Mouse (Mus musculus) C2C12 (cell line): ENCODE measurements around the gene Pop5. TPM values are rescaled to one million over a fixed set of nuclear protein-coding genes. Genes with fewer than 3 reads are reported as not detected.
A peak's percentile ranks its signal among the peaks of the same experiment; 100 is the strongest.

Experiments used
- H3K27me3 ChIP-seq: one replicate; pipeline ENCODE4 v1.6.1; 2011; ENCODE audit not compliant: control insufficient read depth, insufficient read depth, insufficient read length
- H3K36me3 ChIP-seq: one replicate; pipeline ENCODE4 v1.6.1; 2011; ENCODE audit not compliant: control insufficient read depth, insufficient read depth
- H3K4me3 ChIP-seq: one replicate; pipeline ENCODE4 v1.5.1; 2011; ENCODE audit warnings: mild to moderate bottlenecking, control low read depth; ENCODE audit not compliant: poor library complexity, insufficient read depth, severe bottlenecking
- H3K79me2 ChIP-seq: one replicate; pipeline ENCODE4 v1.6.1; 2011; ENCODE audit not compliant: control insufficient read depth, insufficient read depth
- H3K79me3 ChIP-seq: one replicate; pipeline ENCODE4 v1.6.1; 2011; ENCODE audit warnings: low read depth, control low read depth
- H3ac ChIP-seq: one replicate; pipeline ENCODE3; 2011; ENCODE audit warnings: low read depth; ENCODE audit not compliant: control insufficient read depth, insufficient read length
- CEBPB ChIP-seq: IDR thresholded peaks from one replicate; pipeline ENCODE4 v1.6.1; 2011; ENCODE audit warnings: low read depth, mild to moderate bottlenecking, control low read depth, moderate library complexity
- CTCF ChIP-seq: IDR thresholded peaks from one replicate; pipeline ENCODE4 v1.5.1; 2011; ENCODE audit not compliant: control insufficient read depth, insufficient read depth, insufficient read length
- FOSL1 ChIP-seq: IDR thresholded peaks from one replicate; pipeline ENCODE4 v1.8.0; 2011; ENCODE audit warnings: mild to moderate bottlenecking, low read length; ENCODE audit not compliant: poor library complexity, insufficient read depth, severe bottlenecking
- MAX ChIP-seq: IDR thresholded peaks from one replicate; pipeline ENCODE4 v1.6.1; 2011; ENCODE audit warnings: mild to moderate bottlenecking, control low read depth
- MYOD1 ChIP-seq: IDR thresholded peaks from one replicate; pipeline ENCODE4 v1.6.1; 2011; ENCODE audit warnings: low read depth; ENCODE audit not compliant: control insufficient read depth, insufficient read length
- MYOG ChIP-seq: IDR thresholded peaks from one replicate; pipeline ENCODE4 v1.6.1; 2011; ENCODE audit not compliant: control insufficient read depth, insufficient read length; ENCODE audit errors: extremely low read depth
- USF1 ChIP-seq: IDR thresholded peaks from one replicate; pipeline ENCODE4 v1.6.1; 2011; ENCODE audit warnings: low read depth, mild to moderate bottlenecking, control low read depth, moderate library complexity
- polyA plus RNA-seq: library from polyadenylated mRNA; unstranded; fragments of >200 nt; fragmentation: generic; extraction: Trizol; gene quantifications from one replicate; pipeline ENCODE4 v1.2.1, GENCODE M21; 2012; ENCODE audit warnings: missing spikeins

Pop5 gene
- polyA plus RNA-seq, 1 experiment = 141 TPM

- Histone ChIP-seq H3ac (no peak overlapping the region), H3K79me3 (no peaks in the 10 kb centered on the region), H3K4me3 (no peak overlapping the region), H3K27me3 (peaks cover 6% of the 10 kb centered on the region), H3K36me3 (no peaks in the 10 kb centered on the region), H3K79me2 (no peaks in the 10 kb centered on the region)
- TF ChIP-seq CEBPB (no peak), MYOD1 (no peak), MYOG (no peak), MAX (no peak)
These were observed 31.7 kb upstream of the Pop5 start for GRCm38 (mm10) chr5:115203735-115204561.

- H3K4me3 ChIP-seq = no peak overlapping the region
- no peaks in the 10 kb centered on the region for H3K36me3 ChIP-seq
These were observed 30.9 kb upstream of the Pop5 start for GRCm38 (mm10) chr5:115204562-115205311.

GRCm38 (mm10) chr5:115207244-115207643, 28.4 kb upstream of the Pop5 start:
- no peak for TF ChIP-seq CEBPB
- TF ChIP-seq CTCF = no peak
- TF ChIP-seq MYOD1 = no peak
- TF ChIP-seq USF1 = no peak
- no peak for TF ChIP-seq MAX
- TF ChIP-seq FOSL1 = no peak
- no peak for TF ChIP-seq MYOG
- no peaks in the 10 kb centered on the region for H3K79me2 ChIP-seq
- H3ac ChIP-seq = no peak overlapping the region
- H3K36me3 ChIP-seq = no peaks in the 10 kb centered on the region
- H3K4me3 ChIP-seq = no peak overlapping the region
- H3K27me3 ChIP-seq = peaks cover 6% of the 10 kb centered on the region
- no peaks in the 10 kb centered on the region for H3K79me3 ChIP-seq

More at GRCm38 (mm10) chr5:115204562-115205311, 30.9 kb upstream of the Pop5 start:
- no peak for TF ChIP-seq MYOG
- TF ChIP-seq USF1 = no peak
- TF ChIP-seq MYOD1 = no peak
- no peak for TF ChIP-seq FOSL1
- no peak for TF ChIP-seq CTCF
- no peak for TF ChIP-seq MAX
- no peak for TF ChIP-seq CEBPB
- Histone ChIP-seq H3K79me3 (no peaks in the 10 kb centered on the region), H3ac (peak overlapping the region; percentile 24), H3K79me2 (no peaks in the 10 kb centered on the region), H3K27me3 (peaks cover 6% of the 10 kb centered on the region)

DNA sequence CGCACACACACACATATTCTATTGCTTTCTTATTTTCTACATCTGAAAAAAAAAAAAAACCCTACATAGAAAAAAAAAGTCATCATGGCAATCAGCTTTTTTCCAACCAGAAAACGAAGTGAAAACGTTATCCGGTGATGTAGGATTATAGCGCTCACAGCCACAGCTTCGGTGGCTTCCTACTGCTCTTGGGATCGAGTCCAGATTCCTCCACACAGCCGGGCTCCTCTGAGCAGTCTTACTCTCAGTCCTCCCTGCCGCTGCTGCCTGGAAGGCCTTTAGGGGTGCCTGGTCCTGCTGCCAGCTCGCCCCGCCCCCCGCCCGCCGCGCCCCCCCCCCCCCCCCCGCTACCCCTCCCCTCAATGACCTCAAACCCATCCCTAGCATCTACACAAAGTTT, 27.7 kb upstream of the Pop5 start:
- H3K27me3 ChIP-seq = peaks cover 6% of the 10 kb centered on the region
- no peak overlapping the region for H3ac ChIP-seq
- TF ChIP-seq MYOG (no peak), FOSL1 (no peak), USF1 (no peak), CTCF (no peak), MYOD1 (no peak), CEBPB (no peak), MAX (no peak)
- no peaks in the 10 kb centered on the region for H3K79me3 ChIP-seq
- no peaks in the 10 kb centered on the region for H3K36me3 ChIP-seq
- H3K4me3 ChIP-seq = no peak overlapping the region
- no peaks in the 10 kb centered on the region for H3K79me2 ChIP-seq

DNA sequence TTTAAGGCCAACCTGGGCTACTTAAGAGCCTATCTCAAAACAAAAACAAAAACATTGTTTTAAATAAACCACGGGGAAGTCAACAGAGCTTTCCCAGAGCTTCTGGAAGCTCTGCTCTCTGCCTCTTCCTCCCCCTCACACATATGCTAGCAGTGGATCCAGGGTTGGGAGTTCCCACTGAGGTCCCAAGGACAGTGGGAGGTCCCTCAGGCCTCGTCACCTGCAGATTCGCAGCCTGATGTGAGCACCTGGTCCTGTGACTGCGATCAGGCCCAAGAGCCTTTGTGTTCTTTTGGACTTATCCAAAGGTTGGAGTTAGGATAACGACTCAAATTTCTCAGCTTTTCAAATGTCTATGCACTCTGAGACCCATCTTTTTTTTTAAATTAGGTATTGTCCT, 27.0 kb upstream of the Pop5 start:
- TF ChIP-seq MYOD1 (no peak), MAX (no peak), CTCF (no peak), CEBPB (no peak), MYOG (no peak), USF1 (no peak), FOSL1 (no peak)
- Histone ChIP-seq H3K4me3 (no peak overlapping the region), H3K27me3 (peaks cover 6% of the 10 kb centered on the region), H3K79me3 (no peaks in the 10 kb centered on the region), H3K36me3 (no peaks in the 10 kb centered on the region), H3K79me2 (no peaks in the 10 kb centered on the region), H3ac (no peak overlapping the region)
